Mouse (Mus musculus) cerebellum, adult 2 months (tissue): Measurements from ENCODE around the gene St6galnac5.

ENCODE experiments used
- CTCF ChIP-seq: fragments of 200-500 bp; IDR thresholded peaks from 2 replicates; pipeline ENCODE4 v1.5.1; 2011; ENCODE audit warnings: low read depth, mild to moderate bottlenecking, control low read depth, low read length, moderate library complexity, borderline replicate concordance; ENCODE audit not compliant: insufficient read depth
- POLR2A ChIP-seq: fragments of 200-500 bp; IDR thresholded peaks from 2 replicates; pipeline ENCODE4 v1.6.1; 2011; ENCODE audit warnings: low read length, control low read depth, borderline replicate concordance; ENCODE audit not compliant: insufficient read depth

GRCm38 (mm10) chr3:152907683-152908082 lies 74.4 kb downstream of the St6galnac5 start:
- TF ChIP-seq POLR2A (no peak), CTCF (no peak)
